Mouse (Mus musculus) limb, embryonic 13.5 days (tissue): Measurements from ENCODE around the gene Prdm9. TPM values are rescaled to one million over a fixed set of nuclear protein-coding genes. Genes with fewer than 3 reads are reported as not detected.
"Not testable (repeated sequence)": the region's sequence is repeated elsewhere in the genome, so short reads cannot be mapped to it uniquely, and the experiment has no call there.

Experiments
- ATAC-seq: fragments of 200-750 bp; cut with Nextera tagmentation; 2 replicates; pipeline ENCODE4 v1.8.0; 2017; ENCODE audit warnings: low read depth, moderate number of reproducible peaks, moderate TSS enrichment; ENCODE audit not compliant: low FRiP score
- H3K27ac ChIP-seq: fragments of 300-500 bp; sonication (generic); 2 replicates; pipeline ENCODE4 v1.5.1; 2015; ENCODE audit warnings: inconsistent platforms, mild to moderate bottlenecking, moderate library complexity
- H3K27me3 ChIP-seq: fragments of 300-500 bp; sonication (generic); 2 replicates; pipeline ENCODE4 v1.6.1; 2015; ENCODE audit warnings: mild to moderate bottlenecking, inconsistent platforms
- H3K36me3 ChIP-seq: fragments of 300-500 bp; sonication (generic); 2 replicates; pipeline ENCODE4 v1.6.1; 2015; ENCODE audit warnings: inconsistent platforms, mild to moderate bottlenecking, moderate library complexity
- H3K4me1 ChIP-seq: fragments of 300-500 bp; sonication (generic); 2 replicates; pipeline ENCODE4 v1.6.1; 2015; ENCODE audit warnings: inconsistent platforms
- H3K4me2 ChIP-seq: fragments of 300-500 bp; sonication (generic); replicated peaks from 2 replicates; pipeline ENCODE4 v1.6.1; 2015; ENCODE audit warnings: inconsistent platforms, mild to moderate bottlenecking, moderate library complexity
- H3K4me3 ChIP-seq: fragments of 300-500 bp; sonication (generic); 2 replicates; pipeline ENCODE4 v1.5.1; 2015; ENCODE audit warnings: moderate library complexity, mild to moderate bottlenecking, inconsistent platforms
- H3K9ac ChIP-seq: fragments of 300-500 bp; sonication (generic); 2 replicates; pipeline ENCODE4 v1.6.1; 2015; ENCODE audit warnings: mild to moderate bottlenecking, inconsistent platforms
- H3K9me3 ChIP-seq: fragments of 300-500 bp; sonication (generic); 2 replicates; pipeline ENCODE4 v1.6.1; 2016; ENCODE audit warnings: inconsistent platforms
- WGBS: fragments of 180-500 bp; shearing (Covaris S2); methylation state at CpG from one replicate; pipeline ENCODE4 v1.1.7; 2015; 5-methylcytosine and 5-hydroxymethylcytosine counted together
- polyA plus RNA-seq: library from polyadenylated mRNA; unstranded; fragments of >200 nt; fragmentation: Nextera tagmentation; extraction: Ambion mirVana; gene quantifications from 2 replicates; pipeline ENCODE4 v1.2.1, GENCODE M21; 2015

Gene Prdm9
- polyA plus RNA-seq, 1 experiment from 2014 or later: 1.9 TPM

GRCm38 (mm10) chr17:15559946-15560345, 4.2 kb downstream of the Prdm9 start:
- Histone ChIP-seq H3K9ac (no peak overlapping the region), H3K9me3 (no peaks in the 10 kb centered on the region), H3K36me3 (no peaks in the 10 kb centered on the region), H3K4me3 (no peak overlapping the region), H3K27ac (no peak overlapping the region), H3K4me1 (peaks cover 6% of the 10 kb centered on the region; the same call in 1 of the 2 replicates), H3K27me3 (0 out of 2 replicates have a peak, but pooled peaks cover 5% of the 10 kb centered on the region), H3K4me2 (no peak overlapping the region)
- 91% methylated on average over 2 of the region's 2 CpGs for WGBS
- no peak for ATAC-seq

- no peaks in the 10 kb centered on the region for H3K27me3 ChIP-seq
- WGBS: 52% methylated on average over 1 of the region's 1 CpGs
- ATAC-seq: no peak
Measured at GRCm38 (mm10) chr17:15549713-15550112, 14.4 kb downstream of the Prdm9 start.

GRCm38 (mm10) chr17:15546440-15546839, 17.7 kb downstream of the Prdm9 start:
- WGBS: 70% methylated on average over 4 of the region's 4 CpGs

More at GRCm38 (mm10) chr17:15549713-15550112, 14.4 kb downstream of the Prdm9 start:
- 0 out of 2 replicates have a peak, but pooled peaks cover 2% of the 10 kb centered on the region for H3K9me3 ChIP-seq
- H3K4me2 ChIP-seq: no peak overlapping the region
- no peak overlapping the region for H3K4me3 ChIP-seq
- H3K36me3 ChIP-seq: no peaks in the 10 kb centered on the region
- H3K9ac ChIP-seq: no peak overlapping the region
- H3K4me1 ChIP-seq: no peaks in the 10 kb centered on the region
- H3K27ac ChIP-seq: no peak overlapping the region

GRCm38 (mm10) chr17:15543868-15544267, 20.3 kb downstream of the Prdm9 start:
- H3K9me3 ChIP-seq, H3K36me3 ChIP-seq, H3K27ac ChIP-seq, H3K27me3 ChIP-seq, H3K9ac ChIP-seq, ATAC-seq, H3K4me2 ChIP-seq, H3K4me1 ChIP-seq, H3K4me3 ChIP-seq: not testable (repeated sequence)
- 50% methylated on average over 4 of the region's 4 CpGs for WGBS

More at GRCm38 (mm10) chr17:15546440-15546839, 17.7 kb downstream of the Prdm9 start:
- no peak for ATAC-seq
- Histone ChIP-seq H3K4me3 (no peak overlapping the region), H3K9me3 (0 out of 2 replicates have a peak, but pooled peaks cover 3% of the 10 kb centered on the region), H3K4me1 (no peaks in the 10 kb centered on the region), H3K27me3 (no peaks in the 10 kb centered on the region), H3K9ac (no peak overlapping the region), H3K36me3 (no peaks in the 10 kb centered on the region), H3K27ac (no peak overlapping the region), H3K4me2 (no peak overlapping the region)

GRCm38 (mm10) chr17:15540309-15540708, 23.8 kb downstream of the Prdm9 start:
- Histone ChIP-seq H3K9ac (no peak overlapping the region), H3K27me3 (peaks cover 24% of the 10 kb centered on the region), H3K4me3 (no peak overlapping the region), H3K36me3 (no peaks in the 10 kb centered on the region), H3K4me1 (0 out of 2 replicates have a peak, but pooled peaks cover 6% of the 10 kb centered on the region), H3K4me2 (no peak overlapping the region), H3K9me3 (0 out of 2 replicates have a peak, but pooled peaks cover 3% of the 10 kb centered on the region), H3K27ac (no peak overlapping the region)
- 72% methylated on average over 4 of the region's 4 CpGs for WGBS
- no peak for ATAC-seq

- Histone ChIP-seq H3K9me3 (no peaks in the 10 kb centered on the region), H3K36me3 (no peaks in the 10 kb centered on the region), H3K27me3 (peaks cover 32% of the 10 kb centered on the region), H3K4me2 (peak overlapping the region; percentile 85), H3K4me3 (peak overlapping the region; percentile 51), H3K9ac (peak overlapping the region; percentile 59), H3K27ac (no peak overlapping the region), H3K4me1 (0 out of 2 replicates have a peak, but pooled peaks cover 6% of the 10 kb centered on the region)
- no peak for ATAC-seq
- WGBS: 1% methylated on average over 33 of the region's 33 CpGs
Measured at GRCm38 (mm10) chr17:15536457-15536904, 27.7 kb downstream of the Prdm9 start.

- 18% methylated on average over 8 of the region's 8 CpGs for WGBS
- peak overlapping the region; percentile 59; the same call in 1 of the 2 replicates for H3K9ac ChIP-seq
Measured at GRCm38 (mm10) chr17:15535943-15536342, 28.2 kb downstream of the Prdm9 start.

GRCm38 (mm10) chr17:15535162-15535800, 28.9 kb downstream of the Prdm9 start:
- 55% methylated on average over 10 of the region's 11 CpGs for WGBS
- ATAC-seq: no peak

More at GRCm38 (mm10) chr17:15535943-15536342, 28.2 kb downstream of the Prdm9 start:
- Histone ChIP-seq H3K4me1 (0 out of 2 replicates have a peak, but pooled peaks cover 6% of the 10 kb centered on the region), H3K27ac (no peak overlapping the region), H3K27me3 (peaks cover 32% of the 10 kb centered on the region), H3K9me3 (no peaks in the 10 kb centered on the region), H3K4me2 (peak overlapping the region; percentile 85), H3K4me3 (peak overlapping the region; percentile 51), H3K36me3 (no peaks in the 10 kb centered on the region)
- ATAC-seq: no peak

GRCm38 (mm10) chr17:15530141-15530540, 34.0 kb downstream of the Prdm9 start:
- peaks cover 16% of the 10 kb centered on the region for H3K4me1 ChIP-seq
- H3K4me2 ChIP-seq: no peak overlapping the region
- H3K9me3 ChIP-seq: no peaks in the 10 kb centered on the region
- 11% methylated on average over 5 of the region's 5 CpGs for WGBS
- H3K4me3 ChIP-seq: no peak overlapping the region
- no peak overlapping the region for H3K9ac ChIP-seq
- no peak overlapping the region; the same call in 1 of the 2 replicates for H3K27ac ChIP-seq
- no peak for ATAC-seq
- peaks cover 3% of the 10 kb centered on the region; the same call in 1 of the 2 replicates for H3K36me3 ChIP-seq
- H3K27me3 ChIP-seq: peaks cover 6% of the 10 kb centered on the region

More at GRCm38 (mm10) chr17:15535162-15535800, 28.9 kb downstream of the Prdm9 start:
- Histone ChIP-seq H3K36me3 (no peaks in the 10 kb centered on the region), H3K9ac (no peak overlapping the region), H3K4me3 (no peak overlapping the region), H3K9me3 (no peaks in the 10 kb centered on the region), H3K27ac (no peak overlapping the region), H3K4me2 (no peak overlapping the region), H3K4me1 (0 out of 2 replicates have a peak, but pooled peaks cover 6% of the 10 kb centered on the region), H3K27me3 (peaks cover 32% of the 10 kb centered on the region)

GRCm38 (mm10) chr17:15528887-15529286, 35.3 kb downstream of the Prdm9 start:
- no peak overlapping the region for H3K9ac ChIP-seq
- H3K36me3 ChIP-seq: peaks cover 15% of the 10 kb centered on the region
- no peak overlapping the region for H3K27ac ChIP-seq
- WGBS: 82% methylated on average over 2 of the region's 2 CpGs
- ATAC-seq: no peak
- H3K4me2 ChIP-seq: no peak overlapping the region
- no peaks in the 10 kb centered on the region for H3K9me3 ChIP-seq
- no peaks in the 10 kb centered on the region for H3K27me3 ChIP-seq
- no peak overlapping the region for H3K4me3 ChIP-seq
- H3K4me1 ChIP-seq: peaks cover 16% of the 10 kb centered on the region

- ATAC-seq: no peak
- peak overlapping the region; percentile 76 for H3K4me2 ChIP-seq
- H3K9me3 ChIP-seq: no peaks in the 10 kb centered on the region
- peak overlapping the region; percentile 78 for H3K9ac ChIP-seq
- no peaks in the 10 kb centered on the region for H3K27me3 ChIP-seq
- 61% methylated on average over 3 of the region's 3 CpGs for WGBS
- H3K36me3 ChIP-seq: peaks cover 23% of the 10 kb centered on the region
- peak overlapping the region; percentile 65 for H3K4me3 ChIP-seq
- H3K4me1 ChIP-seq: peaks cover 16% of the 10 kb centered on the region
- H3K27ac ChIP-seq: no peak overlapping the region
Measured at GRCm38 (mm10) chr17:15527811-15528136, 36.4 kb downstream of the Prdm9 start.

- Histone ChIP-seq H3K4me1 (peaks cover 16% of the 10 kb centered on the region), H3K4me3 (peak within 1 kb of the TSS; percentile 65), H3K36me3 (peaks cover 27% of the 10 kb centered on the region), H3K9me3 (no peaks in the 10 kb centered on the region), H3K4me2 (peak within 1 kb of the TSS; percentile 76), H3K27ac (peak within 1 kb of the TSS; percentile 71), H3K9ac (peak within 1 kb of the TSS; percentile 78), H3K27me3 (no peaks in the 10 kb centered on the region)
- WGBS: 1% methylated on average over 49 of the region's 55 CpGs
- ATAC-seq: peak; percentile 99
Measured at GRCm38 (mm10) chr17:15526986-15527810, 37.0 kb downstream of the Prdm9 start, which contains the start of gene Pdcd2. Gene Pdcd2, minus strand, starts transcription at chr17:15527301.
